Mouse (Mus musculus): ENCODE results near the gene Ube2v1. TPM values are rescaled to one million over a fixed set of nuclear protein-coding genes. Genes with fewer than 3 reads are reported as not detected.
A peak's percentile ranks its signal among the peaks of the same experiment; 100 is the strongest.

Ube2v1 gene
- 166 and 184 TPM in 2 replicates for polyA plus RNA-seq (2015; fragmentation: Nextera tagmentation; extraction: Ambion mirVana)

GRCm38 (mm10) chr2:167631591-167632448 lies at the start of gene Ube2v1:
Gene Ube2v1 (minus strand): TSS chr2:167632095.
- H3K4me2 ChIP-seq (replicated peaks; ENCODE audit: low read depth, low read length) = peak within 1 kb of the TSS; percentile 94
- peak within 1 kb of the TSS; percentile 92 for H3K9ac ChIP-seq (replicated peaks; ENCODE audit: low read depth)
- TF ChIP-seq CTCF (IDR thresholded peaks at IDR 0.05) = peak; percentile 57
- no peak for TF ChIP-seq EP300 (IDR thresholded peaks at IDR 0.05)
- no peaks in the 10 kb centered on the region for H3K27me3 ChIP-seq (replicated peaks; ENCODE audit: insufficient read depth, low read length)
- WGBS = 2% methylated on average over 64 of the region's 87 CpGs
- peak; percentile 96 for DNase-seq (ENCODE audit: low spot score)
- no peaks in the 10 kb centered on the region for H3K9me3 ChIP-seq (ENCODE audit: low read length)
- H3K4me1 ChIP-seq (ENCODE audit: insufficient read depth, low read depth, low read length) = peaks cover 30% of the 10 kb centered on the region
- H3K4me3 ChIP-seq (ENCODE audit: low read depth, low read length) = peak within 1 kb of the TSS; percentile 92
- peak within 1 kb of the TSS; percentile 86 for H3K27ac ChIP-seq (ENCODE audit: low read length)
- H3K36me3 ChIP-seq (ENCODE audit: insufficient read depth, low read length) = no peaks in the 10 kb centered on the region
- peak; percentile 88 for ATAC-seq

- no peak overlapping the region for H3K9ac ChIP-seq (replicated peaks; ENCODE audit: low read depth)
- no peaks in the 10 kb centered on the region for H3K4me1 ChIP-seq (ENCODE audit: insufficient read depth, low read depth, low read length)
- no peak for ATAC-seq
- no peak overlapping the region for H3K4me2 ChIP-seq (replicated peaks; ENCODE audit: low read depth, low read length)
- no peak overlapping the region for H3K27ac ChIP-seq (ENCODE audit: low read length)
- no peaks in the 10 kb centered on the region for H3K36me3 ChIP-seq (ENCODE audit: insufficient read depth, low read length)
- DNase-seq (ENCODE audit: low spot score) = peak; percentile 76
- H3K27me3 ChIP-seq (replicated peaks; ENCODE audit: insufficient read depth, low read length) = no peaks in the 10 kb centered on the region
- no peak overlapping the region for H3K4me3 ChIP-seq (ENCODE audit: low read depth, low read length)
- WGBS = 43% methylated on average over 5 of the region's 5 CpGs
- TF ChIP-seq EP300 (IDR thresholded peaks at IDR 0.05) (no peak), CTCF (IDR thresholded peaks at IDR 0.05) (peak; percentile 72)
- H3K9me3 ChIP-seq (ENCODE audit: low read length) = no peaks in the 10 kb centered on the region
Measured at GRCm38 (mm10) chr2:167680657-167681056, 48.8 kb upstream of the Ube2v1 start.

- no peak overlapping the region for H3K4me2 ChIP-seq (replicated peaks; ENCODE audit: low read depth, low read length)
- WGBS = 2% methylated on average over 12 of the region's 13 CpGs
Measured at GRCm38 (mm10) chr2:167679902-167680430, 48.1 kb upstream of the Ube2v1 start.

DNA sequence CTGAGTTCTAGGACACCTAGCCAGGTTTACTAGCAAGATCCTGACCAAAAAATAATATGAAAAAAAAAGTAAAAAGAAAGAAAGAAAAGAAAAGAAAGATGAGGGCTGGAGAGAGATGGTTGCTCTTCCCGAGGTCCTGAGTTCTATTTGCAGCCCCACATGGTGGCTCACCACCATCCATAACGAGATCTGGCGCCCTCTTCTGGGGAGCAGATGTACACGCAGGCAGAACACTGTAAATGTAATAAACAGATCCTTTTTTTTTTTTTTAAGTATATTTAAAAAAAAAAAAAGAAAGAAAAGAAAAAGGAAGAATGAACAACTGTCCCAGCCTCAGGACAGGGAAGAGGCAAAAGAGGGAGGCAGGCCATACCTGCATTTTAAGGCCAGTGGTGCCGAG lies 46.7 kb upstream of the Ube2v1 start:
- DNase-seq (ENCODE audit: low spot score) (no peak), ATAC-seq (no peak)
- TF ChIP-seq CTCF (IDR thresholded peaks at IDR 0.05) (peak; percentile 52), EP300 (IDR thresholded peaks at IDR 0.05) (no peak)
- H3K4me3 ChIP-seq (ENCODE audit: low read depth, low read length) = no peak overlapping the region
- H3K4me2 ChIP-seq (replicated peaks; ENCODE audit: low read depth, low read length) = no peak overlapping the region
- WGBS = 51% methylated on average over 5 of the region's 5 CpGs
- no peaks in the 10 kb centered on the region for H3K27me3 ChIP-seq (replicated peaks; ENCODE audit: insufficient read depth, low read length)
- H3K9me3 ChIP-seq (ENCODE audit: low read length) = no peaks in the 10 kb centered on the region
- no peaks in the 10 kb centered on the region for H3K4me1 ChIP-seq (ENCODE audit: insufficient read depth, low read depth, low read length)
- H3K36me3 ChIP-seq (ENCODE audit: insufficient read depth, low read length) = no peaks in the 10 kb centered on the region
- H3K27ac ChIP-seq (ENCODE audit: low read length) = no peak overlapping the region
- H3K9ac ChIP-seq (replicated peaks; ENCODE audit: low read depth) = no peak overlapping the region

More at GRCm38 (mm10) chr2:167679902-167680430, 48.1 kb upstream of the Ube2v1 start:
- Histone ChIP-seq H3K4me3 (ENCODE audit: low read depth, low read length) (no peak overlapping the region), H3K9me3 (ENCODE audit: low read length) (no peaks in the 10 kb centered on the region), H3K9ac (replicated peaks; ENCODE audit: low read depth) (no peak overlapping the region), H3K27me3 (replicated peaks; ENCODE audit: insufficient read depth, low read length) (no peaks in the 10 kb centered on the region), H3K36me3 (ENCODE audit: insufficient read depth, low read length) (no peaks in the 10 kb centered on the region), H3K27ac (ENCODE audit: low read length) (no peak overlapping the region), H3K4me1 (ENCODE audit: insufficient read depth, low read depth, low read length) (no peaks in the 10 kb centered on the region)
- peak; percentile 76 for ATAC-seq
- TF ChIP-seq CTCF (IDR thresholded peaks at IDR 0.05) (peak; percentile 98), EP300 (IDR thresholded peaks at IDR 0.05) (no peak)
- peak; percentile 85 for DNase-seq (ENCODE audit: low spot score)

DNA sequence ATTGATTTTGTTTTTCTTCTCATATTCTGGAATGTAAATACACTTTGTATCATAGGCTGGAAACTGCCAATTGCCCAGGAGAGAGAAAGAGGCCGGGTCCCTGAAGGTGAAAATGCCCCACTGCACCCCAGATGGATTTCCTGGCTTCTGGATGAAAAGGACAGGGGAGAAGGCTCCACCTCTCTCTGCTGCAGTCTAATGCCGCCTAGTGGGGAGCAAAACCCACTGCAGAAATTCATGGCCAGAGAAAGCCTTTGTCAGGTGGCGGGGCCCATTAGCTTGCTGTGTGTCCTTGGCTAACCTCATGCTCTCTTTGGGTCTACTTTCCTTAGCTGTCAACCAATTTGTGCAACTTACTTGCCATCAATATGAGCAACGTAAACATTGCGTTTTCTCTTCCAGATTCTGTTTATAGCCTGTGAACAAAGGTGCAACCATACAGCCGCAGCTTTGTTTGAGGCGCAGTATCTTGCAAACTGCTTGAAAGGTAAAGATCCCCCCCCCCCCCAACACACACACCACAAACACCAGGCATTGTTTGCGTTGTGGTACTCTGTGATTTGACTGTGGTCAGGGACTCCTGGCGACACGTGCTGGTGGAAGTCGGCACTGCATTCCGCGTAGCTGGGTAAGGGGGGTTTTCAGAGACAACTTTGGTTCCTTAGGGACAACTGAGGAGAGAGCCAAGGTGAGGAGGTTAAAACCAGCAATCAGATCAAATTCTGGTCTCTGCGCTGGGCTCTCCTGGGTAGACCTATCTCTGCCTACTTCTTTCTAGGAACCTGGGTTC lies 43.4 kb upstream of the Ube2v1 start:
- no peak overlapping the region for H3K4me3 ChIP-seq (ENCODE audit: low read depth, low read length)
- ATAC-seq (0 out of 2 replicates have a peak, but pooled peaks have one; percentile 21), DNase-seq (ENCODE audit: low spot score) (peak; percentile 83)
- no peaks in the 10 kb centered on the region for H3K27me3 ChIP-seq (replicated peaks; ENCODE audit: insufficient read depth, low read length)
- H3K4me2 ChIP-seq (replicated peaks; ENCODE audit: low read depth, low read length) = no peak overlapping the region
- no peak for TF ChIP-seq EP300 (IDR thresholded peaks at IDR 0.05)
- peak; percentile 82 for TF ChIP-seq CTCF (IDR thresholded peaks at IDR 0.05)
- 34% methylated on average over 14 of the region's 14 CpGs for WGBS
- H3K27ac ChIP-seq (ENCODE audit: low read length) = no peak overlapping the region
- no peaks in the 10 kb centered on the region for H3K36me3 ChIP-seq (ENCODE audit: insufficient read depth, low read length)
- no peak overlapping the region for H3K9ac ChIP-seq (replicated peaks; ENCODE audit: low read depth)
- H3K4me1 ChIP-seq (ENCODE audit: insufficient read depth, low read depth, low read length) = no peaks in the 10 kb centered on the region; the same call in 1 of the 2 replicates
- H3K9me3 ChIP-seq (ENCODE audit: low read length) = no peaks in the 10 kb centered on the region

- Histone ChIP-seq H3K9me3 (ENCODE audit: low read length) (no peaks in the 10 kb centered on the region), H3K9ac (replicated peaks; ENCODE audit: low read depth) (no peak overlapping the region), H3K27ac (ENCODE audit: low read length) (no peak overlapping the region), H3K36me3 (ENCODE audit: insufficient read depth, low read length) (no peaks in the 10 kb centered on the region), H3K4me1 (ENCODE audit: insufficient read depth, low read depth, low read length) (no peaks in the 10 kb centered on the region; the same call in 1 of the 2 replicates), H3K27me3 (replicated peaks; ENCODE audit: insufficient read depth, low read length) (no peaks in the 10 kb centered on the region), H3K4me3 (ENCODE audit: low read depth, low read length) (no peak overlapping the region), H3K4me2 (replicated peaks; ENCODE audit: low read depth, low read length) (no peak overlapping the region)
- peak; percentile 80 for ATAC-seq
- DNase-seq (ENCODE audit: low spot score) = peak; percentile 93
- TF ChIP-seq EP300 (IDR thresholded peaks at IDR 0.05) = peak; percentile 89
- no peak for TF ChIP-seq CTCF (IDR thresholded peaks at IDR 0.05)
- 26% methylated on average over 13 of the region's 13 CpGs for WGBS
Measured at GRCm38 (mm10) chr2:167672212-167672685, 40.4 kb upstream of the Ube2v1 start.
